Comparison of ENCODE assay signal across 27 mouse cellular contexts in the genomic region with DNA sequence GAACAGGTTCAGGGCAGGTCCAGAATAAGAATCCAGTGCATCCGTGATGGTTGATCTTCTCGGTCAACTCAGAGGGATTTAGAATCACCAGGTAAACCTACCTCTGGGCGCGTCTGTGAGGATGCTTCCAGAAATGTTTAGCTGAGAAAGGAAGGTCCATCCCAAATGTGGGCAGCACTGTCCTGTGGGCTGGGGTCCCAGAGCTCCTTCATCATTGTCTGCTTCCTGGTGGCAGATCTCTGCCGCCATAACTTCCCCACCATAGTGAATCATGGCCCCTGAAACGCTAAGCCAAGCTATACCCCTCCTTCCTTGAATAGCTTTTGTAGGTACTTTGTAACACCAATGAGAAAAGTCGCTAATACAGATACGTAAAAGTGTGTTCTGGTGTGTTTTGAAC. TPM values are rescaled to one million over a fixed set of nuclear protein-coding genes. Genes with fewer than 3 reads are reported as not detected.
DNase-seq lines count a peak whose midpoint lies in the region; ATAC-seq lines count a peak whose summit lies in the region.
"Had no signal": no experiment of that assay in that cellular context is flagged by ENCODE, and none has a peak within 500 bp of the region (broad histone marks: within the 10 kb centered on the region; RNA-seq: fewer than 3 reads in every experiment).

No protein-coding gene starts in this region.

- no peak for ATAC-seq in heart, embryonic 12.5 days (ENCODE audit: insufficient number of reproducible peaks, low FRiP score)
- no peak for ATAC-seq in midbrain, embryonic 11.5 days (ENCODE audit: low FRiP score)
- ATAC-seq in midbrain, embryonic 14.5 days (ENCODE audit: low FRiP score, low TSS enrichment) = no peak
- ATAC-seq: forebrain, embryonic 14.5 days; hindbrain, postnatal 0 days; Patski had no signal

- H3K9ac ChIP-seq in heart, embryonic 12.5 days = no peak overlapping the region
- H3K9ac ChIP-seq in midbrain, embryonic 11.5 days (ENCODE audit: low read length) = no peak overlapping the region
- no peak overlapping the region for H3K9ac ChIP-seq in midbrain, embryonic 14.5 days (replicated peaks; ENCODE audit: low read length)
- H3K9ac ChIP-seq: heart, embryonic 15.5 days; hindbrain, embryonic 14.5 days had no signal

- no peak overlapping the region for H3K27ac ChIP-seq in heart, embryonic 12.5 days (ENCODE audit: poor library complexity, severe bottlenecking)
- no peak overlapping the region for H3K27ac ChIP-seq in midbrain, embryonic 11.5 days (ENCODE audit: low read depth, low read length)
- H3K27ac ChIP-seq in midbrain, embryonic 14.5 days (replicated peaks; ENCODE audit: low read depth, low read length) = no peak overlapping the region
- H3K27ac ChIP-seq: forebrain, embryonic 10.5 days; heart, adult 2 months; heart, embryonic 15.5 days; hindbrain, embryonic 14.5 days; hindbrain, postnatal 0 days had no signal

- no peak overlapping the region for H3K4me2 ChIP-seq in heart, embryonic 12.5 days
- no peak overlapping the region for H3K4me2 ChIP-seq in midbrain, embryonic 11.5 days
- H3K4me2 ChIP-seq in midbrain, embryonic 14.5 days (ENCODE audit: low read length) = no peak overlapping the region
- H3K4me2 ChIP-seq: heart, embryonic 11.5 days; heart, embryonic 15.5 days; hindbrain, embryonic 14.5 days had no signal

- peak; percentile 88 for DNase-seq in heart, adult 11 months
- peak; percentile 0 to 2 for DNase-seq in layer of hippocampus, adult 8-10 months (ENCODE audit: low spot score in 2 of 2)
- DNase-seq in layer of hippocampus, adult 9-11 months = no peak
- DNase-seq in midbrain, embryonic 11.5 days (ENCODE audit: low spot score, missing footprints) = peak; percentile 69
- DNase-seq in midbrain, embryonic 14.5 days = no peak
- peak; percentile 21 for DNase-seq in testis, postnatal 10 days (ENCODE audit: low spot score)
- DNase-seq in testis, postnatal 14 days (ENCODE audit: low spot score) = no peak
- DNase-seq: adrenal gland, postnatal 10 days; adrenal gland, postnatal 36 days; B cell, adult 2 months; cerebellum, adult 18-20 months; cerebellum, adult 9-10 months; cerebellum, postnatal 14 days; gastrocnemius, postnatal 25 days; heart, postnatal 10 days; heart, postnatal 4 days had no signal

- H3K4me3 ChIP-seq in heart, embryonic 12.5 days = no peak overlapping the region
- H3K4me3 ChIP-seq in midbrain, embryonic 11.5 days (ENCODE audit: low read depth, low read length) = no peak overlapping the region
- H3K4me3 ChIP-seq in midbrain, embryonic 14.5 days (replicated peaks; ENCODE audit: low read depth, low read length) = no peak overlapping the region
- H3K4me3 ChIP-seq: forebrain, embryonic 10.5 days; heart, adult 2 months; heart, embryonic 15.5 days had no signal

- peaks cover 20% of the 10 kb centered on the region for H3K27me3 ChIP-seq in heart, embryonic 12.5 days (replicated peaks)
- H3K27me3 ChIP-seq in midbrain, embryonic 11.5 days (ENCODE audit: control insufficient read depth, insufficient read depth, low read length) = no peaks in the 10 kb centered on the region; the same call in 1 of the 2 replicates
- no peaks in the 10 kb centered on the region for H3K27me3 ChIP-seq in midbrain, embryonic 14.5 days (ENCODE audit: control insufficient read depth, insufficient read depth, low read length)

- H3K36me3 ChIP-seq in heart, embryonic 12.5 days = no peaks in the 10 kb centered on the region
- no peaks in the 10 kb centered on the region for H3K36me3 ChIP-seq in midbrain, embryonic 11.5 days (ENCODE audit: control insufficient read depth, insufficient read depth, low read length)
- H3K36me3 ChIP-seq in midbrain, embryonic 14.5 days (ENCODE audit: control insufficient read depth, insufficient read depth, low read length) = no peaks in the 10 kb centered on the region
- H3K36me3 ChIP-seq: forebrain, embryonic 10.5 days; G1E; heart, embryonic 15.5 days had no signal

- H3K4me1 ChIP-seq in heart, embryonic 12.5 days (replicated peaks) = no peaks in the 10 kb centered on the region
- 0 out of 2 replicates have a peak, but pooled peaks cover 2% of the 10 kb centered on the region for H3K4me1 ChIP-seq in midbrain, embryonic 11.5 days (ENCODE audit: control insufficient read depth, insufficient read depth, low read length)
- H3K4me1 ChIP-seq in midbrain, embryonic 14.5 days (ENCODE audit: control insufficient read depth, insufficient read depth, low read length) = no peaks in the 10 kb centered on the region
- H3K4me1 ChIP-seq: heart, embryonic 15.5 days had no signal

- peaks cover 7% of the 10 kb centered on the region for H3K9me3 ChIP-seq in heart, embryonic 12.5 days (replicated peaks)
- H3K9me3 ChIP-seq in midbrain, embryonic 11.5 days (ENCODE audit: control insufficient read depth, low read length) = no peaks in the 10 kb centered on the region; the same call in 1 of the 2 replicates
- H3K9me3 ChIP-seq in midbrain, embryonic 14.5 days (ENCODE audit: control insufficient read depth, low read length) = no peaks in the 10 kb centered on the region
- H3K9me3 ChIP-seq: heart, embryonic 15.5 days had no signal

- WGBS in heart, embryonic 12.5 days = 84% methylated on average over 8 of the region's 8 CpGs
- WGBS in midbrain, embryonic 11.5 days = 89% methylated on average over 8 of the region's 8 CpGs
- WGBS in midbrain, embryonic 14.5 days = 92% methylated on average over 8 of the region's 8 CpGs

RNA-seq across cellular contexts. Expression of gene Nnmt, which starts 36.7 kb away (rescaled TPM):
- polyA plus RNA-seq in heart, embryonic 12.5 days (2016; fragmentation: Nextera tagmentation; extraction: Ambion mirVana) = 3.1 and 3.3 TPM in 2 replicates
- total RNA-seq in layer of hippocampus, adult 8-10 months (2022) = 1 to 10 TPM; 1.5 to 2.9 (median 2.6) TPM
- polyA plus RNA-seq in midbrain, embryonic 11.5 days (2014; fragmentation: Nextera tagmentation; extraction: Ambion mirVana) = 0.94 and 1.2 TPM in 2 replicates
- 0.99 and 1.0 TPM in 2 replicates for polyA plus RNA-seq in midbrain, embryonic 14.5 days (2014; fragmentation: Nextera tagmentation; extraction: Ambion mirVana)
- total RNA-seq: CH12.LX; hindbrain, postnatal 0 days had no signal
- polyA plus RNA-seq: G1E had no signal

Comparison
In these comparisons a context has a peak if more than half of its experiments do, and no peak if none do; other contexts are left out.
1. DNase-seq: peak in heart, adult 11 months (single experiment), layer of hippocampus, adult 8-10 months (2 of 2), midbrain, embryonic 11.5 days (single experiment) and testis, postnatal 10 days (single experiment); none in layer of hippocampus, adult 9-11 months (single experiment), midbrain, embryonic 14.5 days (single experiment) and testis, postnatal 14 days (single experiment).